Mouse (Mus musculus): ENCODE results near the gene Wfdc15b. TPM values are rescaled to one million over a fixed set of nuclear protein-coding genes. Genes with fewer than 3 reads are reported as not detected.
"Not testable (repeated sequence)": the region's sequence is repeated elsewhere in the genome, so short reads cannot be mapped to it uniquely, and the experiment has no call there.

Wfdc15b gene
- total and polyA plus RNA-seq, 3 experiments, result not detected

- peak; percentile 99 for TF ChIP-seq JUN (IDR thresholded peaks at IDR 0.05; ENCODE audit: insufficient read depth, low read depth, low read length)
- TF ChIP-seq GABPA (IDR thresholded peaks at IDR 0.05; ENCODE audit: insufficient replicate concordance, low read depth, low read length), result no peak
- no peak for TF ChIP-seq MYC (IDR thresholded peaks at IDR 0.05; ENCODE audit: low read depth, low read length)
- TF ChIP-seq MAZ (IDR thresholded peaks at IDR 0.05; ENCODE audit: low read depth, low read length), result no peak
Measured at GRCm38 (mm10) chr2:164210892-164211291, 10.6 kb downstream of the Wfdc15b start (continued).

GRCm38 (mm10) chr2:164206676-164207075 lies 14.8 kb downstream of the Wfdc15b start:
- TF ChIP-seq USF2 (conservative IDR thresholded peaks at IDR 0.05; ENCODE audit: low read depth, low read length), result no peak
- TF ChIP-seq ZMIZ1 (IDR thresholded peaks at IDR 0.05; ENCODE audit: low read depth, low read length), result no peak
- no peak for TF ChIP-seq IRF4 (IDR thresholded peaks at IDR 0.05; ENCODE audit: low read depth, low read length)
- TF ChIP-seq JUN (IDR thresholded peaks at IDR 0.05; ENCODE audit: insufficient read depth, low read depth, low read length), result no peak
- no peak for TF ChIP-seq SMC3 (IDR thresholded peaks at IDR 0.05; ENCODE audit: low read depth, low read length)
- no peak for TF ChIP-seq BHLHE40 (IDR thresholded peaks at IDR 0.05; ENCODE audit: low read depth, low read length)
- no peak for TF ChIP-seq POLR2AphosphoS2 (IDR thresholded peaks at IDR 0.05; ENCODE audit: low read depth, low read length)
- no peak for TF ChIP-seq UBTF (IDR thresholded peaks at IDR 0.05; ENCODE audit: low read depth, low read length)
- no peak for TF ChIP-seq POLR2A (IDR thresholded peaks at IDR 0.05; ENCODE audit: low read depth, low read length)
- no peak for TF ChIP-seq RAD21 (IDR thresholded peaks at IDR 0.05; ENCODE audit: low read depth, low read length)
- TF ChIP-seq ZC3H11A (IDR thresholded peaks at IDR 0.05; ENCODE audit: low read depth, low read length), result no peak
- no peak for TF ChIP-seq JUND (conservative IDR thresholded peaks at IDR 0.05; ENCODE audit: low read depth, low read length)
- TF ChIP-seq PAX5 (IDR thresholded peaks at IDR 0.05; ENCODE audit: low read length), result no peak
- no peak for TF ChIP-seq ELF1 (IDR thresholded peaks at IDR 0.05; ENCODE audit: low read depth, low read length)
- no peak for TF ChIP-seq ETS1 (conservative IDR thresholded peaks at IDR 0.05; ENCODE audit: low read depth, low read length)
- no peak for TF ChIP-seq CTCF (conservative IDR thresholded peaks at IDR 0.05 in 1 of 2, IDR thresholded peaks at IDR 0.05 in 1 of 2; ENCODE audit: low read depth in 2 of 2, low read length in 2 of 2)
- TF ChIP-seq RCOR1 (conservative IDR thresholded peaks at IDR 0.05; ENCODE audit: low read depth, low read length), result no peak
- Histone ChIP-seq H3K27ac (ENCODE audit: insufficient read depth, low read depth) (no peak overlapping the region), H3K36me3 (replicated peaks in 1 of 2; ENCODE audit: control insufficient read depth in 1 of 2, insufficient read depth in 1 of 2, low read length in 1 of 2) (no peaks in the 10 kb centered on the region), H3K79me2 (replicated peaks; ENCODE audit: control insufficient read depth, extremely low read depth, insufficient read depth, poor library complexity, severe bottlenecking) (no peaks in the 10 kb centered on the region), H3K9me3 (replicated peaks; ENCODE audit: low read length) (peaks cover 2% of the 10 kb centered on the region), H3K4me1 (ENCODE audit: control insufficient read depth in 1 of 2, insufficient read depth in 2 of 2) (peaks cover 9 to 20% of the 10 kb centered on the region in 2 experiments; a peak in 3 of 4 replicates), H3K9ac (ENCODE audit: insufficient read depth, low read depth) (no peak overlapping the region), H3K4me3 (replicated peaks in 1 of 3; ENCODE audit: low read depth in 2 of 3, low read length in 2 of 3, poor library complexity in 1 of 3) (no peak overlapping the region), H3K27me3 (replicated peaks) (no peaks in the 10 kb centered on the region), H3K4me2 (ENCODE audit: insufficient read depth, low read depth, poor library complexity, severe bottlenecking) (no peak overlapping the region)
- dilution Hi-C loops (cut with MboI; ENCODE audit: extremely low pct_ligation_motif_present, extremely low pct_unique_long_range_greater_than_20kb, low sequenced_read_pairs), result no loop called here
- DNase-seq (ENCODE audit: extremely low read depth), result no peak
- in situ Hi-C loops (cut with MboI; ENCODE audit: low pct_ligation_motif_present, low pct_unique_long_range_greater_than_20kb, low sequenced_read_pairs), result no loop called here

DNA sequence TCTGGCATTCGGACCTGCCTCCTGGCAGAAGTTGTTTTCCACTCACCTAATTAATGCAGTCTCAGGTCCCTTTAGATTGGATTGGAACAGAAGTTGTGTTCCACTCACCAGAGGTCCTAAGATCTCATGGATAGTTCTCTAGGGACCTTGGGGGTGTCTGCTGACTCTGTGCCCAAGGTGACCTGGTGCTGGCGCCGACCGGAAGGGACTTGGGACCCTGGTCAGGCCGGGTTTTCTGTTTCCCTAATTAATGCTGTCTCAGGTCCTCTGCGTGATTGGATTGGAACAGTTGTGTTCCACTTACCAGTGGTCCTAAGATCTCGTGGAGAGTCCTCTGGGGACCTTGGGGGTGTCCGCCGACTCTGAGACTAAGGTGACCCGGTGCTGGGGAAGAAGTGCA lies 15.4 kb downstream of the Wfdc15b start:
- H3K4me3 ChIP-seq (replicated peaks in 1 of 3; ENCODE audit: low read depth in 2 of 3, low read length in 2 of 3, poor library complexity in 1 of 3); H3K27me3 ChIP-seq (replicated peaks); H3K36me3 ChIP-seq (replicated peaks in 1 of 2; ENCODE audit: control insufficient read depth in 1 of 2, insufficient read depth in 1 of 2, low read length in 1 of 2); H3K27ac ChIP-seq (ENCODE audit: insufficient read depth, low read depth); H3K79me2 ChIP-seq (replicated peaks; ENCODE audit: control insufficient read depth, extremely low read depth, insufficient read depth, poor library complexity, severe bottlenecking); H3K9ac ChIP-seq (ENCODE audit: insufficient read depth, low read depth); DNase-seq (ENCODE audit: extremely low read depth); H3K4me2 ChIP-seq (ENCODE audit: insufficient read depth, low read depth, poor library complexity, severe bottlenecking); H3K9me3 ChIP-seq (replicated peaks; ENCODE audit: low read length); dilution Hi-C loops (cut with MboI; ENCODE audit: extremely low pct_ligation_motif_present, extremely low pct_unique_long_range_greater_than_20kb, low sequenced_read_pairs); in situ Hi-C loops (cut with MboI; ENCODE audit: low pct_ligation_motif_present, low pct_unique_long_range_greater_than_20kb, low sequenced_read_pairs): not testable (repeated sequence)
- peaks cover 9 to 17% of the 10 kb centered on the region in 2 experiments; a peak in 3 of 4 replicates for H3K4me1 ChIP-seq (ENCODE audit: control insufficient read depth in 1 of 2, insufficient read depth in 2 of 2)

Data from CH12.LX (cell line).